Mouse (Mus musculus): ENCODE measurements around the gene Nceh1.

- TF ChIP-seq CTCF (IDR thresholded peaks at IDR 0.05) (no peak), EP300 (IDR thresholded peaks at IDR 0.05) (no peak)
Measured at GRCm38 (mm10) chr3:27283071-27283713, 100.4 kb downstream of the Nceh1 start.
